Mouse (Mus musculus) megakaryocyte, adult 5-6 weeks (primary cell): ENCODE results near the gene Dmkn. TPM values are rescaled to one million over a fixed set of nuclear protein-coding genes. Genes with fewer than 3 reads are reported as not detected.
"Not testable (repeated sequence)": the region's sequence is repeated elsewhere in the genome, so short reads cannot be mapped to it uniquely, and the experiment has no call there.

Source experiments
- ATAC-seq: 2 replicates; pipeline ENCODE4 v1.8.0; 2016; ENCODE audit warnings: mild to moderate bottlenecking, inconsistent platforms; ENCODE audit not compliant: poor library complexity, severe bottlenecking
- total RNA-seq, 2 experiments: library from RNA; stranded (forward) in 1 of 2; stranded (reverse) in 1 of 2; fragments of 153-499, 151-499 nt in 1 of 2; fragments of 221-1000, 200-1000 nt in 1 of 2; gene quantifications; 2 replicates each; pipeline versions ENCODE4 v1.2.3 to v1.2.4; 2015 to 2017

Dmkn gene
- total RNA-seq, 2 experiments from 2014 or later = 15.1 to 25.7 TPM

DNA sequence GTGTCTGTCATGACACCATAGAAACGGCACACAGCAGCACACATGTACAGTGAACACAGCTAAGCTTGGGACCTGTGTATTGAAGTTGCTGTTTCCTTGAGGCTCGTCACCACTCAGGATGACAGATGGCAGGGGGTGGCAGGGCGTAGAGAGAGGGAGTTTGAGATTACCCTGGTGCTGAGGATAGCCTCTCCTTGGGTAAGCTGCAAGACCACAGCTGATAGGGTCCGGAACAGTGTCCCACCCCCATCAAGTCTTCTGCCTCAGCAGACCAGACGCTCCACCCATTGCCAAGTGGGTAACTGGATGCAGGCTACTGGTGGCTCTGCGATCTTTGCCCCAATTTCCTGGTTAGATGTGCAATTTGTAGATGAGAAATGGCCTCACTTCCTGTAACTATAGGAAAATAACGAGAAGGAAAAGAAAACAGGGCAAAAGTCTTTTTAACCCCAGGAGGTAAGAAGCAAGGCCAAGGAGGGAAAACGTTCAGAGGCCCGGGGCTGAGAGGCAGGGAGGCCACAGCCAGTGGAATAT lies 48.3 kb downstream of the Dmkn start:
- ATAC-seq = peak; percentile 78

DNA sequence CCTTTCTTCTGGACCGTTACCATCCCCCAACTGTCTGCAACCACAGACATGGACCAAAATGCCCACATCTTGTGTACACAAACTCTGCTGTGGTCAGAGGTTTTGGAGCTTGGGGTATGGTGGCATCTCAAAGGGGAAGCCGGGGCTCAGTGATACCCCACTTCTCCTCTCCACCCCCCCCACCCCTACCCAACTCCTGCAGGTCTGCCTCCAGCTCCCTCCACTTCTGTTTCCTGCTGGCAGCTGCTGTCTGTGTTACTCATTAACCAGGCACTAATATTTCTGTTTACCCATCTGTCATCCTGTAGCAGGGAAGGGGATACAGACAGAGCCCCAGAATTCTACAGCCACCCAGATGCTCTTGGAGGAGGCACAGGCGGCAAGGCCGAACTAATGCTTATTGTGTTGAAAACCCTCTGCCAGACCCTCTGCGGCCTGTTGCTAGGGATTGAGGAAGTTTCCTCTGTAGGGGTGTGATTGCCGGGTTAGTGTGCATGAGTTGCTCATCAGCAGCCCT lies 48.8 kb downstream of the Dmkn start:
- ATAC-seq = peak; percentile 77

DNA sequence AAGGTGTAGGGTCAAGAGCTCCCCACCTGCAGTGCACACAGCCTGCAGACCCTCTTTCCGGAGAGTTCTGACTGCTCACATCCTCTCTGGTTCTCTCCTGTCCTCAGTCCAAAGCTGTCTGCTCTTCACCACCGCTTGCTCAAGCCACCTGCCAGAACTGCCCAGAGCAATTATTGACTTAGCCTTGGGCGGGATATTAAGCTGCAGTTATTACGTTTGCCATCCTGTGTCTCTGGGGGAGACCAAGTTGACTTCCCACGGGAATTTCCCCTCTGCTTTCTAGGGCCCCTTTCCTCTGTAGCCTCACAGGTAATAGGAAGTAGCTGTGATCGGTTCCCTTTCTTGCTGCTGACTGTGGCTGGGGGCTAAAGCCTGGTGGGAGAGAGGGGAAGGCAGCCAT lies 56.6 kb downstream of the Dmkn start:
- ATAC-seq = peak; percentile 27; the same call in 1 of the 2 replicates

DNA sequence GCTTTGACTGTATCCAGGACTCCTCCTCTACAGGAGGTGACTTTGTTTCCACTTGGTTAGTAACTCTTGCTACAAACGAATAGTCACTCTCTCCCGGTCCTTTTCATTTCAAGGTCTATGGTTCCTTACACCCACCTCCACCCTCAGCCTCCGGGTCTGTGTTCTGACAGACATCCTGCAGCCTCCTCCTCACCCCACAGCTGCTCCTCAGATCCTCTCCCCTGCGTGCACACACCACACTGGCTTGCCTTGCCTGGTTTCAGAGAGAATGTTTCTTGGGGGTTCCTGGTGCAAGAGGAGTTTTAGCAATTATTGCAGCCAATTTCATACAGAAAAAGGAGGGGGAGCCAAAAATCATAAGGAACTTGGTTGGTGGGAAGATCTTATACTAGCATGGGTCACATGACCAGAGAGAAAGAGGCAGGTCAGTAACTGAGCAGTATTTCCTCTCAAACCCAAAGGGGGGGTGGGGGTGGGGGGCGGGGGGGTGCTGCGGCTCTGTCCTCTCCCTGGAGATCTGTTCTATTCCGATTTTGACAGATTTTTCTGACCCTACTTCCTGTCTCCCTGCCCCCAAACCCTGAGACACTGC lies 57.4 kb downstream of the Dmkn start:
- ATAC-seq = peak; percentile 57

DNA sequence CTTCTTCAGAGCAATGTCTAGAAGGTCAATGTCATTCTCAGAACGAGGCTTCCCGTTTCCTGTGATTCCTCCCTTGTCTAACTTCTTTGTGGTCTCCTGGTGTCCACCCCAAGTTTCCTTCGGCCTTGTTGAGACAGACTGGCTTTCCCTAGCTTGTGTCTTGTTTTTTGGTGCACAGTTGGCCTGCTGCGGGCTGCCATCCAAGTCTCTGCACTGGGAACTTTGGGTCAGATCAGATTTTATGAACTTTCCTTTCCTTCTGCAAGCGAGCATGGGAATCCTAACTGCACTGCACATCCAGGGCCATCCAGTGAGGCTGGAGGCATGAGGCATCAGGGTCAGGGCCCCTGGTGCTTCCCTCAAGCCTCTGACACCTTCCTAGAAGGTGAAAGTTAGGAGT lies 58.0 kb downstream of the Dmkn start:
- no peak for ATAC-seq

DNA sequence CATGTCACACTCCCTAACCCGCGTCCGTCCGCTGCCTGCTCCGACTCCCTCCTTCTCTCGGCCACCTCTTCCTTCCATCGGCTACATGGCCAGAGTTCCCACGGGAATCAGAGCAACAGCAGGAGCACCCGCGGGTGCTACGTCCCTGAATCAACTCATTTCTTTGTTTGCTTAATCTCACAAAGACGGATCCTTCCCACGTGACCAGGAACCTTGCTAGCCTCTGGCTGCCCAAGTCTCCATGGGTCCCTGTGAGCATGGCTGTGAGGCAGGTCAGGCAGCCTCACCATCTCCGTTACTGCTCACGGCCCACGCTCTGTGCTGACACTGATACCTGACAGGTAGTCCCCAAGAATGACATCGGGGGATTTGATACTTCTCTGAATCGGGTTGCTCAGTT lies 60.1 kb downstream of the Dmkn start, which contains the start of gene Ffar2:
Ffar2 (minus strand) TSS at position 101 of the 400 bp plus-strand sequence.
- ATAC-seq = no peak

DNA sequence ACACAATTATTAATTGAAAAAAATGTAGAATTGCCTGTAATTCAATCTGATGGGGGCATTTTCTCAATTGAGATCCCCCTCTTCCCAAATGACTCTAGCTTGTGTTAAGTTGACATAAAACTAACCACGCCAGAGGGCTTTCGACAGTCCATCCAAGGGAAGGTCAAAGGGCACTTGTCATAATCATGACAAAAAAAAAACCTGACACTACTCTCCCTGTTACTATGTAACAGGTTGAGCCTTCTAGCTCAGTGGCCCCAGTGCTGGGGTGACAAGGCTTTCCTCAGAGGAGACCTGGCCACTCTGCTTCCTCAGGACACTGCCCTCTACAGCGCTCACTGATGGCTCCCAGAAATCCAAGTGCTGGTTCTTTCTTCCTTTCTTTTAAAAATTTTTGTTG lies 60.8 kb downstream of the Dmkn start:
- no peak for ATAC-seq

DNA sequence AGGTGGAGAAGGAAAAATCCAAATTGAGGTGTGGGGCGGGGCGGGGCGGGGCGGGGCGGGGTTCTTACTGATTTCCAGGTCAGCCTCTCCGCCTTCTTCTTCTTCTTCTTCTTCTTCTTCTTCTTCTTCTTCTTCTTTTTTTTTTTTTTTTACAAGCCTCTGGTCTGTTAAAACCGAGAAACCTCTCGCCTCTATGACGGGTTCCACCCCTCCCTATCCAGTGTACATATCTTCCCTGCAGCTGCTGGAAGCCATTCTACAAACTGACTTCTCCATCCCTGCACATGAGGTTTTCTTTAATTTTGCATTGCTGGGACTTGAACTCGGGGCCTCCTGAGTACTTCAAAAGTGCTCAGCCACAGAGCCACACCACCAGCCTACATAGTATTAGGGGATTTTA lies 63.1 kb downstream of the Dmkn start:
- ATAC-seq = no peak

DNA sequence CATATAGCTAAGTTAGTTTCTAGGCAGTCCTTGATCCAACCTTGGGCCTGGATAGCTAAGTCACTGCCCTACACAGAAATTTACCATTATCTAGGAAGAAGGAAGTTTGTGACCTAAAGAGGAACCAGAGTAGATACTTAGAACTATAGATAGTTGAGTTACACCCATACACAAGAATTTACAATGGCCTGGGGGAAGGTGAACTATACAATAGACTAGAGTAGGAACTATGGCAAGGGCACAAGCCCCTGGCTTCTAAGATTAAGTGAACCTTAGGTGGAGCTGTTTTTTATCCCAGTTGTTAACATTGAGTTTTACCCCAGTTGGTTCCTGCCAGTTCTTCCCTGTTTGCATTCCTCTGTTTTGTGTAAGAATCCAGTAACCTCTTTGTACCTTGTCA lies 65.3 kb downstream of the Dmkn start:
- ATAC-seq = not testable (repeated sequence)

DNA sequence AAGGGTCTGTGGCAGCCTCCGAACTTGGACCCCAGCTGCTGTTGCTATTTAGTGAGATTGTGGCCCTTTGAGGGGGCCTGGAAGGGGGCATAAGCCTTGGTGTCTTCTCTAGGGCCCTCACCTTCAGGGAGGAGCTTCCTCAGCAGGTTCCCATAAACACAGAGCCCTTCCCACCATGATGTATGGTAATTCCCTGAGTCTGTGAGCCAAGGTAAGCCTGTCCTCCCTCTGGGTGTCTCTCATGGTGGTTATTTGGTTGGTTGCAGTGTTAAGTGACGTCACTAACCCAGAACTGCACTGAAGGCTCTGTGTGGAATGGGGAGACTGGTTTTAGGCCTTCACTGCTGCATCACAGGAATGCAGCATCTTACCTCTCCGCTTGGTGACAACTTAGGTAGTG lies 65.9 kb downstream of the Dmkn start:
- no peak for ATAC-seq

Other genes starting within 250 kb of the Dmkn start
Only the 30 nearest of the 32 such genes appear.
- 3.6 and 6.6 TPM in 2 replicates for gene Proser3, start 211.5 kb upstream of the Dmkn start, total RNA-seq (2015)
- 2.4 and 2.6 TPM in 2 replicates for gene Proser3, start 211.5 kb upstream of the Dmkn start, total RNA-seq (2017)
- 54.7 and 64.1 TPM in 2 replicates for gene Lin37, start 203.9 kb upstream of the Dmkn start, total RNA-seq (2015)
- 13.0 and 22.4 TPM in 2 replicates for gene Lin37, start 203.9 kb upstream of the Dmkn start, total RNA-seq (2017)
- 15.2 and 19.6 TPM in 2 replicates for gene U2af1l4, start 200.5 kb upstream of the Dmkn start, total RNA-seq (2015)
- gene U2af1l4, start 200.5 kb upstream of the Dmkn start, total RNA-seq (2017) = 63.3 and 69.7 TPM in 2 replicates
- gene Gm49396, start 200.4 kb upstream of the Dmkn start, total RNA-seq (2015) = 1.0 and 2.1 TPM in 2 replicates
- gene Gm49396, start 200.4 kb upstream of the Dmkn start, total RNA-seq (2017) = 3.6 and 3.8 TPM in 2 replicates
- gene Psenen, start 200.1 kb upstream of the Dmkn start, total RNA-seq (2015) = 216 and 221 TPM in 2 replicates
- gene Psenen, start 200.1 kb upstream of the Dmkn start, total RNA-seq (2017) = 154 and 162 TPM in 2 replicates
- 4.6 and 8.0 TPM in 2 replicates for gene Igflr1, start 198.3 kb upstream of the Dmkn start, total RNA-seq (2015)
- not detected in 2 replicates for gene Igflr1, start 198.3 kb upstream of the Dmkn start, total RNA-seq (2017)
- 60.9 and 78.2 TPM in 2 replicates for gene Kmt2b, start 175.0 kb upstream of the Dmkn start, total RNA-seq (2015)
- 8.0 and 24.3 TPM in 2 replicates for gene Kmt2b, start 175.0 kb upstream of the Dmkn start, total RNA-seq (2017)
- gene Zbtb32, start 164.8 kb upstream of the Dmkn start, total RNA-seq (2015) = 0.78 TPM in 1 of 2 replicates, not detected in the other
- gene Zbtb32, start 164.8 kb upstream of the Dmkn start, total RNA-seq (2017) = 2.0 and 2.9 TPM in 2 replicates
- gene Upk1a, start 150.9 kb upstream of the Dmkn start, total RNA-seq (2015) = 0.60 TPM in 1 of 2 replicates, not detected in the other
- gene Upk1a, start 150.9 kb upstream of the Dmkn start, total RNA-seq (2017) = not detected in 2 replicates
- 305 and 323 TPM in 2 replicates for gene Cox6b1, start 137.6 kb upstream of the Dmkn start, total RNA-seq (2015)
- 441 and 447 TPM in 2 replicates for gene Cox6b1, start 137.6 kb upstream of the Dmkn start, total RNA-seq (2017)
- not detected in 2 replicates for gene Etv2, start 127.9 kb upstream of the Dmkn start, total RNA-seq (2015)
- 0.59 TPM in 1 of 2 replicates, not detected in the other for gene Etv2, start 127.9 kb upstream of the Dmkn start, total RNA-seq (2017)
- 50.2 and 50.4 TPM in 2 replicates for gene Rbm42, start 113.4 kb upstream of the Dmkn start, total RNA-seq (2015)
- gene Rbm42, start 113.4 kb upstream of the Dmkn start, total RNA-seq (2017) = 41.3 and 46.6 TPM in 2 replicates
- 22.4 and 22.9 TPM in 2 replicates for gene Haus5, start 98.8 kb upstream of the Dmkn start, total RNA-seq (2015)
- gene Haus5, start 98.8 kb upstream of the Dmkn start, total RNA-seq (2017) = 17.0 and 18.7 TPM in 2 replicates
- not detected in 2 replicates for gene Pmis2, start 92.2 kb upstream of the Dmkn start, total RNA-seq (2015)
- gene Pmis2, start 92.2 kb upstream of the Dmkn start, total RNA-seq (2017) = not detected in 2 replicates
- gene 2200002J24Rik, start 64.8 kb upstream of the Dmkn start, total RNA-seq (2015) = not detected in 2 replicates
- not detected in 2 replicates for gene 2200002J24Rik, start 64.8 kb upstream of the Dmkn start, total RNA-seq (2017)
- gene Atp4a, start 51.5 kb upstream of the Dmkn start, total RNA-seq (2015) = 0.71 and 1.3 TPM in 2 replicates
- 0.04 TPM in 1 of 2 replicates, not detected in the other for gene Atp4a, start 51.5 kb upstream of the Dmkn start, total RNA-seq (2017)
- 86.7 and 96.5 TPM in 2 replicates for gene Tmem147, start 34.2 kb upstream of the Dmkn start, total RNA-seq (2015)
- 27.8 and 31.4 TPM in 2 replicates for gene Tmem147, start 34.2 kb upstream of the Dmkn start, total RNA-seq (2017)
- not detected in 2 replicates for gene Gapdhs, start 20.1 kb upstream of the Dmkn start, total RNA-seq (2015)
- not detected in 2 replicates for gene Gapdhs, start 20.1 kb upstream of the Dmkn start, total RNA-seq (2017)
- gene Sbsn, start 12.3 kb upstream of the Dmkn start, total RNA-seq (2015) = 0.22 and 3.2 TPM in 2 replicates
- gene Sbsn, start 12.3 kb upstream of the Dmkn start, total RNA-seq (2017) = 0.49 and 0.88 TPM in 2 replicates
- not detected in 2 replicates for gene Krtdap, start 24.1 kb downstream of the Dmkn start, total RNA-seq (2015)
- gene Krtdap, start 24.1 kb downstream of the Dmkn start, total RNA-seq (2017) = not detected in 2 replicates
- gene Ffar2, start 60.0 kb downstream of the Dmkn start, total RNA-seq (2015) = 3.4 and 4.0 TPM in 2 replicates
- gene Ffar2, start 60.0 kb downstream of the Dmkn start, total RNA-seq (2017) = 12.2 and 15.3 TPM in 2 replicates
- not detected in 2 replicates for gene Ffar3, start 92.4 kb downstream of the Dmkn start, total RNA-seq (2015)
- gene Ffar3, start 92.4 kb downstream of the Dmkn start, total RNA-seq (2017) = not detected in 2 replicates
- 0.09 TPM in 1 of 2 replicates, not detected in the other for gene Ffar1, start 97.8 kb downstream of the Dmkn start, total RNA-seq (2015)
- 0.07 TPM in 1 of 2 replicates, not detected in the other for gene Ffar1, start 97.8 kb downstream of the Dmkn start, total RNA-seq (2017)
- gene Cd22, start 116.6 kb downstream of the Dmkn start, total RNA-seq (2015) = 1.9 and 2.7 TPM in 2 replicates
- 10.5 and 10.8 TPM in 2 replicates for gene Cd22, start 116.6 kb downstream of the Dmkn start, total RNA-seq (2017)
- 0.87 and 0.89 TPM in 2 replicates for gene Mag, start 151.1 kb downstream of the Dmkn start, total RNA-seq (2015)
- gene Mag, start 151.1 kb downstream of the Dmkn start, total RNA-seq (2017) = 0.95 and 1.1 TPM in 2 replicates
- gene Hamp2, start 160.9 kb downstream of the Dmkn start, total RNA-seq (2015) = not detected in 2 replicates
- gene Hamp2, start 160.9 kb downstream of the Dmkn start, total RNA-seq (2017) = not detected in 2 replicates
- 0.60 TPM in 1 of 2 replicates, not detected in the other for gene Hamp, start 180.3 kb downstream of the Dmkn start, total RNA-seq (2015)
- gene Hamp, start 180.3 kb downstream of the Dmkn start, total RNA-seq (2017) = not detected in 2 replicates
- 145 and 150 TPM in 2 replicates for gene Usf2, start 193.0 kb downstream of the Dmkn start, total RNA-seq (2015)
- 193 and 226 TPM in 2 replicates for gene Usf2, start 193.0 kb downstream of the Dmkn start, total RNA-seq (2017)
- gene Lsr, start 209.7 kb downstream of the Dmkn start, total RNA-seq (2015) = 4.3 and 7.3 TPM in 2 replicates
- gene Lsr, start 209.7 kb downstream of the Dmkn start, total RNA-seq (2017) = 4.7 and 6.1 TPM in 2 replicates
- 1.4 and 1.9 TPM in 2 replicates for gene Fam187b, start 210.0 kb downstream of the Dmkn start, total RNA-seq (2015)
- 0.51 and 0.77 TPM in 2 replicates for gene Fam187b, start 210.0 kb downstream of the Dmkn start, total RNA-seq (2017)